Mouse (Mus musculus) cerebellum, adult 2 months (tissue): ENCODE results near the gene Btbd10. TPM values are rescaled to one million over a fixed set of nuclear protein-coding genes. Genes with fewer than 3 reads are reported as not detected.
A peak's percentile ranks its signal among the peaks of the same experiment; 100 is the strongest.

Source experiments
- DNase-seq, 2 experiments: peaks; one replicate each; pipeline ENCODE4 v3.0.0; 2021
- H3K27ac ChIP-seq: fragments of 200-500 bp; 2 replicates; pipeline ENCODE4 v1.5.1; 2012; ENCODE audit warnings: low read length, control low read depth, inconsistent platforms; ENCODE audit not compliant: insufficient read depth
- H3K27me3 ChIP-seq: fragments of 200-500 bp; 2 replicates; pipeline ENCODE4 v1.6.1; 2012; ENCODE audit warnings: inconsistent platforms, mild to moderate bottlenecking, low read length, moderate library complexity; ENCODE audit not compliant: control insufficient read depth, insufficient read depth
- H3K4me1 ChIP-seq: fragments of 200-500 bp; 2 replicates; pipeline ENCODE4 v1.6.1; 2011; ENCODE audit warnings: low read length; ENCODE audit not compliant: control insufficient read depth, insufficient read depth
- H3K4me3 ChIP-seq: fragments of 200-500 bp; replicated peaks from 2 replicates; pipeline ENCODE3; 2011; ENCODE audit warnings: mild to moderate bottlenecking, low read depth, low read length, control low read depth; ENCODE audit not compliant: insufficient read depth
- CTCF ChIP-seq: fragments of 200-500 bp; IDR thresholded peaks from 2 replicates; pipeline ENCODE4 v1.5.1; 2011; ENCODE audit warnings: low read depth, mild to moderate bottlenecking, control low read depth, low read length, moderate library complexity, borderline replicate concordance; ENCODE audit not compliant: insufficient read depth
- POLR2A ChIP-seq: fragments of 200-500 bp; IDR thresholded peaks from 2 replicates; pipeline ENCODE4 v1.6.1; 2011; ENCODE audit warnings: low read length, control low read depth, borderline replicate concordance; ENCODE audit not compliant: insufficient read depth
- WGBS: fragments of 180-500 bp; shearing (Covaris S2); methylation state at CpG from one replicate; pipeline ENCODE4 v1.1.7; 2018; 5-methylcytosine and 5-hydroxymethylcytosine counted together
- polyA plus RNA-seq: library from polyadenylated mRNA; depleted of rRNA; stranded (reverse); fragments of >200 nt; gene quantifications from 2 replicates; pipeline ENCODE4 v1.2.3, GENCODE M21; 2012; rRNA removed

Gene Btbd10
- polyA plus RNA-seq: 52.9 and 55.3 TPM in 2 replicates

DNA sequence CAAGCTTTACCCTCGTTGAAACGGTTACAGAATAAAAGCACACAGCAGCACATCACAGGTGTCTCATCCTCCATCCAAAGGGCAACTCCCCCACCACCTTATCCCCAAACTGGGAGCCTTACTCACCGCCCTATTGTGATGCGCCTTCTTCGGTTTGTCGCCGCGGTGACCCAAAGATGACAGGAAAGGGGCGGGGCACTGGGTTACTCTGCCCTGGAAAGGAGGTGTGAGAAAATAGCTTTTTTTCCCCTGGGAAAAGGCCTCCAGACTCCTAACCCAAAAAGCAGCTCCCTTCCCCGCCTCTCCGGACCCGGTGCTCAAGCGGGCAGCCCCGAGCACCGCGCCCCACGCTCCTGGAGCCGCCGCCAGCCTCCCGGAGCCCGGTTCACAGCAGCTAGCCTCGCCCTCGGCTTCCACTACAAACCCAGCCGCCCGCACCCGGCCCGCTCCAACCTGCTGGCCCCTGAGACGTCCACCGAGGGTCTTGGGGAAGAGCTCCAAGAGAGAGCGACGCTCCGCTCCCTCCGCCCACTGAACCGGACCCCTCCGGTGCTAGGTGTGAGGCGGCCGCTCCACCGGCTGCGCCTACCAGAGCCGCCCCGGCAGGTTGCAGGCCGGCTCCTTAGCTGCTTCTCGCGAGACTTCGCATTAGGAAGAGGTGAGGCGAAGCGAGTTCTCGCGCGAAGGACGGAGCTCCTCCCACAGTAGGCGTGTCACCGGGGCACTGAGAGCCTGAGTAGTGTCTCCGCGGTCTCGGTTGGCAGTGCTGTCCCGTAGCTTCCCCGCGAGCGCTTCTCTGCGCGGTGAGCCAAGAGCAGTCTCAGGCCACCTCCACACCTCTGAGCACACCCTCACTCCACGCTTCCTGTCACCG is at the start of gene Btbd10:
Btbd10 (minus strand) TSS at position 647 of the 874 bp plus-strand sequence.
- peak within 1 kb of the TSS; percentile 61 for H3K27ac ChIP-seq

DNA sequence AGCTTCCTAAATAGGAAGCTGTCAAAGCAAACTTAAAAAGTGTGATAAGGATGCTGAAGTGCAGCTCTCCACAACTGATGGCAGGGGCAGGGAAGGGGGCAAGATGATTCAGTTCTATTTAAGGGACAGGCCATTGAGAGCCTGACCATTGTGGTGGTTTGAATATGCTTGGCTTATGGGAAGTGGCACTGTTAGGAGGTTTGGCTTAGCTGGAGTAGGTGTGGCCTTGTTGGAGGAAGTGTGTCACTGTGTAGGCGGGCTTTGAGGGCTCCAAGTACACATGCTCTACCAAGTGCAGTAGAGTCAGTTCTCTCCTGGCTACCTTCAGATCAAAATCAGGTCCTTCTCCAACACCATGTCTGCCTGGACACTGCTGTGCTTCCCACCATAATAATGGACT is 47.3 kb upstream of the Btbd10 start:
- 92% methylated on average over 1 of the region's 1 CpGs for WGBS
- no peaks in the 10 kb centered on the region for H3K4me1 ChIP-seq
- H3K27ac ChIP-seq: no peak overlapping the region
- TF ChIP-seq CTCF: no peak
- TF ChIP-seq POLR2A: no peak
- H3K27me3 ChIP-seq: no peaks in the 10 kb centered on the region
- no peak overlapping the region for H3K4me3 ChIP-seq
- no peak for DNase-seq

More for the DNA sequence above, at the start of gene Btbd10:
- WGBS: under 1% methylated on average over 64 of the region's 64 CpGs
- no peaks in the 10 kb centered on the region for H3K27me3 ChIP-seq
- no peaks in the 10 kb centered on the region for H3K4me1 ChIP-seq
- peak within 1 kb of the TSS; percentile 74 for H3K4me3 ChIP-seq
- DNase-seq: peak; percentile 97 to 98
- TF ChIP-seq POLR2A (peak; percentile 91; the same call in 1 of the 2 replicates), CTCF (no peak)

DNA sequence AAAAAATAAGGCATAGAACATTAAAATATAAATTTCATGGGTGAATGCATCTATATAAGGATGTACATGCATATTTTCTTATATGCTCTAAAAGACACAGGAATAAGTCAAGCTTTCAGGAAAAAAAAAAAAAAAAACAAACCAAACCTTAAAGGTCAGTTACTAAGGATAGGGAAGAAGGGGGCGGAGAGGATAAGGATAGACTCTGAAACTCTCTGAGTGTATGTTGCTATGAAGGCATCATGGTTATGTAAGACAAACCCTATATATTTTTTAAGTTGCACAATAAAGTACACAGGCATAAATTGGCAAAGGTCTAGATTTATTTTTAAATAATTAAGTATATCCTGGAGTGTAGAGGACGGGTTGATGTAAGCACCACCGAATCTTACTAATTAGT is 46.1 kb upstream of the Btbd10 start:
- H3K4me3 ChIP-seq: no peak overlapping the region
- no peak overlapping the region for H3K27ac ChIP-seq
- WGBS: 88% methylated on average over 3 of the region's 3 CpGs
- no peak for DNase-seq
- H3K27me3 ChIP-seq: no peaks in the 10 kb centered on the region
- no peak for TF ChIP-seq POLR2A
- no peak for TF ChIP-seq CTCF
- H3K4me1 ChIP-seq: no peaks in the 10 kb centered on the region

- no peaks in the 10 kb centered on the region for H3K4me1 ChIP-seq
- H3K4me3 ChIP-seq: no peak overlapping the region
- H3K27ac ChIP-seq: no peak overlapping the region
- no peaks in the 10 kb centered on the region for H3K27me3 ChIP-seq
- 55% methylated on average over 5 of the region's 5 CpGs for WGBS
- TF ChIP-seq POLR2A (no peak), CTCF (no peak)
- DNase-seq: no peak
Observed at GRCm38 (mm10) chr7:113408712-113409111, 39.5 kb upstream of the Btbd10 start.

GRCm38 (mm10) chr7:113398083-113398482 is 28.9 kb upstream of the Btbd10 start:
- Histone ChIP-seq H3K27me3 (no peaks in the 10 kb centered on the region), H3K4me1 (no peaks in the 10 kb centered on the region), H3K4me3 (no peak overlapping the region), H3K27ac (no peak overlapping the region)
- DNase-seq: no peak
- TF ChIP-seq POLR2A (no peak), CTCF (no peak)

DNA sequence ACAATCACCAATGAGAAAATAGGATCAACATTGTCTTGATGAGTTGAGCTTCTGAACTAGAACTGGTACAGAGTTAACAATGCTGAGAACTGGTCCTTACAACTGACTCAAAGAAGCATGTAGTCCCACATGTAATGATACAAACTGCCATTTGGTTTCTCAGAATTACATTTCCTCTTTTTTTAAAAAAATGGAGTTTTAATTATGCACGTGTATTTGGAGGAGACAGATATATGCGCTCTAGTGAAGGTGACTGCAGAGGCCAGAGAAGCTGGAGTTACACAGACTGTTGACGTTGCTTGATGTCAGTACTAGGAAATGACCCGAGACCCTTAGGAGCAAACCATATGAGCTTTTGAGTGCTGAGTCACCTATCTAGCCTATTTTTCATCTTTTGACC is 27.5 kb upstream of the Btbd10 start:
- DNase-seq: no peak
- TF ChIP-seq POLR2A: no peak
- TF ChIP-seq CTCF: no peak
- WGBS: 97% methylated on average over 4 of the region's 4 CpGs
- Histone ChIP-seq H3K4me3 (no peak overlapping the region), H3K27me3 (no peaks in the 10 kb centered on the region), H3K27ac (no peak overlapping the region), H3K4me1 (no peaks in the 10 kb centered on the region)

- H3K27me3 ChIP-seq: no peaks in the 10 kb centered on the region
- no peak for TF ChIP-seq CTCF
- no peak for DNase-seq
- WGBS: 80% methylated on average over 2 of the region's 2 CpGs
- no peak overlapping the region for H3K27ac ChIP-seq
- no peaks in the 10 kb centered on the region for H3K4me1 ChIP-seq
- no peak overlapping the region for H3K4me3 ChIP-seq
Observed at GRCm38 (mm10) chr7:113391619-113392018, 22.4 kb upstream of the Btbd10 start.

- Histone ChIP-seq H3K27ac (no peak within 1 kb of the TSS), H3K27me3 (no peaks in the 10 kb centered on the region), H3K4me3 (no peak within 1 kb of the TSS), H3K4me1 (no peaks in the 10 kb centered on the region)
- DNase-seq: no peak
- WGBS: 94% methylated on average over 2 of the region's 2 CpGs
- TF ChIP-seq CTCF (no peak), POLR2A (no peak)
Observed at GRCm38 (mm10) chr7:113388470-113388869, 19.3 kb upstream of the Btbd10 start, which contains the start of gene Pth. Pth (minus strand) TSS chr7:113388570.
